Mouse (Mus musculus) spleen, adult 10 weeks (tissue): ENCODE results near the gene Dusp15. TPM values are rescaled to one million over a fixed set of nuclear protein-coding genes. Genes with fewer than 3 reads are reported as not detected.

Experiments used
- polyA plus RNA-seq: library from polyadenylated mRNA; stranded (reverse); fragments of 350-450 nt; fragmentation: Illumina TruSeq; extraction: RNeasy Lipid Tissue Mini Kit (QIAGEN cat#74804); gene quantifications from one replicate; pipeline ENCODE4 v1.2.3, GENCODE M21; 2015; ENCODE audit warnings: low replicate concordance; ENCODE audit not compliant: insufficient read depth

The Dusp15 gene
- polyA plus RNA-seq = 0.14 TPM

DNA sequence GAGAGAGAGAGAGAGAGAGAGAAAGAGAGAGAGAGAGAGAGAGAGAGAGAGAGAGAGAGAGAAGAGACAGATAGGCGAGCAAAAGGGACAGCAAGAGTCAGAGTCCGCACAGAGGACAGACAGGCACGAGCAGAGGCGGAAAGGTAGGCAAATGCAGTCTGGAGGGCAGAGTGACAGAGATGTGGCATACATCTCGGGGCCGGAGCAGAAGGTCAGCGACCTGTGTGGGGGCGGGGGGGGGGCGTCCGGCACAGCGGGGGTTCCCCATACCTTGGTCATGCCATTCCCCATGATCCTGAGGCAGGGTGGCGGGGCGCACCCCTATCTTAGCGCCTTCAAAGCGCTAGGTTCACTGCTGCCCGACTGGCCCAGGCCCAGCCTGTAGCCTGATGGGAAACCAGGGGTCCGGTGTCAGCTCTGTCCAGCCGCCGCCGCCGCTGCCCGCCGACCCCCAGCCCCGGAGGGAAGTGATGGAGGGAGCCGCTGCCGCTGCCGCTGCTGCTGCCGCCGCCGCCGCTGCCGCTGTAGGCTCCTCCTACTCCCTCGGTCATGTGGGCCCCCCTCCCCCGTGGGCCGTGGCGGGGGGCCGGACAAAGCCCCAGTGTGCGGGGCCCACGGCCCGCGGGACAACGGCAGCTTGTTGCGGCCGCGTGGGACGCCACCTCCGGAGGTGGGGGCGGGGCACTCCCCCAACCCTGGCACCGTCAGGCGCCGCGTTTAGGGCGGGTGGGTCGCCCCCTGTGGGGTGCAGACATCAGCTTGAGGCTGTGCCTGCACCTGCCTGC lies at the start of gene Dusp15:
Gene Dusp15, minus strand, starts transcription at position 634 of the 785 bp plus-strand sequence.

DNA sequence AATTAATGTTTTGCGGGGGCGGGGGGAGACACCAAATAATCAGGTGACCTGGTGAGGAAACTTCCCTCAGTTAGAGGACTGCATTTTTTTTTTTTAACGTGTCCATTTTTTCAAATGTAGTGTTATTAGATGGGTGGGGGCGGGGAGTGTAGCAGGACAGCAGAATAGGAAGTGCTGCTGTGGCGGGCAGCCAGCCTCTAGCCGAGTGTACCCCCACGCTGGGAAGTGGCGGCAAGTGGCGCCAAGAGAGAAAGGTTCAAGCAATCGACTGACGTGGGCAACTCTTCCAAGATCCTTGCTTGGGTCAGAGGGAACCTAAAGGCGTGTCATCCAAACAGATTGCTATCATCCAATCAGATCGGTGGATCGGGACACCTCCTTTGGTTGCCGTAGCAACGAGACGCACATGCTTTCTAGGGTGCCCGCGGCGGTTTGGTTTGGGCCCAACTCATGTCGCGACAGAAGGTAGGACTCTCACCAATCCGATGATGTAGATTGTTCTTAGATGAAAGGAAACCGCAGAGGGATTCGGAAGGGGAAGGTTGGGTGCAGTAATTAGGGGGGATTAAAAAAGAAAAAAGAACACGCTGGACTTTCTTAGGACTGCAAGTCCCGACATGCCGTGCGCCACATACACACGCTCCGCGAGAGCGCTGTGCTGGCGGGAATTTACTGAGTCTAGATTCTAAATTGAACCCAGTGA lies 10.7 kb upstream of the Dusp15 start, which contains the start of gene Ttll9:
Gene Ttll9, plus strand, starts transcription at position 395 of the 703 bp plus-strand sequence.

DNA sequence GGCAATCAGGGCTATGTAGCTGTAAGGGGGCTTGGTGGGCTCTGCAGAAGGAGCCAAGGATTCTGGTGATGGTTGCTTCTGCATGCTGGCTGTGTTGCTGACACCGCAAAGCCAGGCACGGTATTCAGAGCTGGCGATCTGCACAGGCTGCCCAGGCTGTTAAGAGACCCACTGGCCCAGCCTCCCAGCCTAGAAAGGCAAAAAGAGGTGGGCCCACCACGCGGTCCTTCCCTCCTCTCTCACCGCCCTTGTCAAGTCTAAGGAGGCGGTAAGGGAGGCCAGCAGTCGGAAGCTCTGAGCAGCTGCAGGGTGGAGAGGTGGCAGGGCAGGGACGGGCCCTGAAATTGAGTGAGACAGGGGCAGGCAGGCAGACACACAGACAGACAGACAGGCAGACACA lies 18.4 kb downstream of the Dusp15 start, which contains the start of gene Foxs1:
Gene Foxs1, minus strand, starts transcription at position 161 of the 400 bp plus-strand sequence.

DNA sequence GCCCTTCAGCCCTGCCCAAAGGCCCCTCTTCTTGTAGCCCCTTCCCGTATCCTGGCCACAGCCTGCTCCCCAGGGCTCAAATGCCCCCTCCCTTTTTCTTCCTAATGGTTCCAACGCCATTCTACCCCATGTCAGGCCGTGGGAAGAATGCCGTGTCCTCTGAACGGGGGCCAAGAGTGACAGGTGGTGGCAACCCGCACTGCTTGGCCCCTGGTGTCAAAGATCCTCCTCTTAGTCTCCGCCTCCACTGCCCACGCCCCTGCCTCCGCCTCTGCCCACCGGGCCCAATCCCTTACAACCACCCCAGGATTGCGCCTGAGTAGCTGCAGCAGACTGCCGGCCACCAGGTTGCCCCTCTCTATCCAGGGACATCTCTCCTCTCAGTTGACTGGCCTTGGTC lies 40.5 kb downstream of the Dusp15 start, which contains the start of gene Mylk2:
Gene Mylk2, plus strand, starts transcription at position 322 of the 400 bp plus-strand sequence.

Other genes with a start within 250 kb of the Dusp15 start
- gene Id1, start 215.4 kb downstream of the Dusp15 start, polyA plus RNA-seq = 10.5 TPM
- gene Cox4i2, start 197.5 kb downstream of the Dusp15 start, polyA plus RNA-seq = 0.76 TPM
- 34.2 TPM for gene Bcl2l1, start 120.0 kb downstream of the Dusp15 start, polyA plus RNA-seq
- 17.3 TPM for gene Tpx2, start 103.7 kb downstream of the Dusp15 start, polyA plus RNA-seq
- 0.29 TPM for gene Mylk2, start 40.3 kb downstream of the Dusp15 start, polyA plus RNA-seq
- 2.9 TPM for gene Foxs1, start 18.5 kb downstream of the Dusp15 start, polyA plus RNA-seq
- gene Ttll9, start 10.8 kb upstream of the Dusp15 start, polyA plus RNA-seq = 0.14 TPM
- gene Pdrg1, start 63.7 kb upstream of the Dusp15 start, polyA plus RNA-seq = 135 TPM
- not detected for gene Xkr7, start 80.2 kb upstream of the Dusp15 start, polyA plus RNA-seq
- gene Ccm2l, start 114.3 kb upstream of the Dusp15 start, polyA plus RNA-seq = 5.1 TPM
- 83.4 TPM for gene Hck, start 156.8 kb upstream of the Dusp15 start, polyA plus RNA-seq
- gene Tm9sf4, start 209.6 kb upstream of the Dusp15 start, polyA plus RNA-seq = 50.7 TPM